Mouse (Mus musculus) ES-Bruce4 (cell line): ENCODE results near the gene Upp2. TPM values are rescaled to one million over a fixed set of nuclear protein-coding genes. Genes with fewer than 3 reads are reported as not detected.

ENCODE experiments used
- H3K27ac ChIP-seq: 2 replicates; pipeline ENCODE4 v1.5.1; 2012; ENCODE audit warnings: low read length, inconsistent platforms; ENCODE audit not compliant: insufficient read depth
- H3K27me3 ChIP-seq: 2 replicates; pipeline ENCODE4 v1.6.1; 2012; ENCODE audit warnings: mild to moderate bottlenecking, low read length, inconsistent platforms; ENCODE audit not compliant: control insufficient read depth, poor library complexity, insufficient read depth, severe bottlenecking
- H3K36me3 ChIP-seq: 2 replicates; pipeline ENCODE4 v1.6.1; 2012; ENCODE audit warnings: inconsistent platforms, mild to moderate bottlenecking, low read length, moderate library complexity; ENCODE audit not compliant: control insufficient read depth, poor library complexity, insufficient read depth, severe bottlenecking
- H3K4me1 ChIP-seq: one replicate; pipeline ENCODE4 v1.8.1; 2011; ENCODE audit warnings: low read length; ENCODE audit not compliant: control insufficient read depth, insufficient read depth
- H3K4me3 ChIP-seq: 2 replicates; pipeline ENCODE4 v1.5.1; 2011; ENCODE audit warnings: low read depth, mild to moderate bottlenecking, low read length
- H3K9ac ChIP-seq: 2 replicates; pipeline ENCODE4 v1.6.1; 2012; ENCODE audit warnings: low read depth, mild to moderate bottlenecking, inconsistent platforms; ENCODE audit not compliant: poor library complexity, severe bottlenecking
- H3K9me3 ChIP-seq: replicated peaks from 2 replicates; pipeline ENCODE4 v1.6.1; 2012; ENCODE audit warnings: mild to moderate bottlenecking, low read length, inconsistent platforms; ENCODE audit not compliant: control insufficient read depth, poor library complexity, insufficient read depth, severe bottlenecking
- CTCF ChIP-seq: IDR thresholded peaks from one replicate; pipeline ENCODE4 v1.8.1; 2011; ENCODE audit warnings: low read depth, low read length
- EP300 ChIP-seq: IDR thresholded peaks from 2 replicates; pipeline ENCODE4 v1.6.1; 2011; ENCODE audit warnings: low read depth, low read length; ENCODE audit not compliant: insufficient read depth
- POLR2A ChIP-seq: IDR thresholded peaks from one replicate; pipeline ENCODE4 v1.8.1; 2011; ENCODE audit warnings: low read length; ENCODE audit not compliant: insufficient read depth
- polyA plus RNA-seq: library from polyadenylated mRNA; stranded (reverse); fragments of >200 nt; gene quantifications from 2 replicates; pipeline ENCODE4 v1.2.4, GENCODE M21; 2011; ENCODE audit warnings: low read depth; ENCODE audit not compliant: missing spikeins, insufficient read depth, insufficient read length

Gene Upp2
- polyA plus RNA-seq, 1 experiment, result not detected

GRCm38 (mm10) chr2:58544368-58544767, 22.7 kb upstream of the Upp2 start:
- H3K27me3 ChIP-seq, result no peaks in the 10 kb centered on the region

GRCm38 (mm10) chr2:58546264-58546663, 20.8 kb upstream of the Upp2 start:
- Histone ChIP-seq H3K9me3 (no peaks in the 10 kb centered on the region), H3K27me3 (no peaks in the 10 kb centered on the region), H3K27ac (no peak overlapping the region), H3K9ac (no peak overlapping the region), H3K4me1 (no peaks in the 10 kb centered on the region), H3K4me3 (no peak overlapping the region), H3K36me3 (no peaks in the 10 kb centered on the region)
- TF ChIP-seq CTCF, result no peak
- TF ChIP-seq POLR2A, result no peak
- no peak for TF ChIP-seq EP300

More at GRCm38 (mm10) chr2:58544368-58544767, 22.7 kb upstream of the Upp2 start:
- Histone ChIP-seq H3K36me3 (no peaks in the 10 kb centered on the region), H3K4me3 (no peak overlapping the region), H3K9me3 (no peaks in the 10 kb centered on the region), H3K9ac (no peak overlapping the region), H3K4me1 (no peaks in the 10 kb centered on the region), H3K27ac (no peak overlapping the region)
- no peak for TF ChIP-seq CTCF
- no peak for TF ChIP-seq EP300
- TF ChIP-seq POLR2A, result no peak

- Histone ChIP-seq H3K27ac (no peak overlapping the region), H3K9me3 (no peaks in the 10 kb centered on the region), H3K4me3 (no peak overlapping the region), H3K27me3 (no peaks in the 10 kb centered on the region), H3K4me1 (no peaks in the 10 kb centered on the region), H3K9ac (no peak overlapping the region), H3K36me3 (no peaks in the 10 kb centered on the region)
- no peak for TF ChIP-seq POLR2A
- TF ChIP-seq CTCF, result no peak
- no peak for TF ChIP-seq EP300
Observed at GRCm38 (mm10) chr2:58548943-58549342, 18.2 kb upstream of the Upp2 start.

GRCm38 (mm10) chr2:58549960-58550359, 17.1 kb upstream of the Upp2 start:
- H3K27ac ChIP-seq, result no peak overlapping the region
- H3K9me3 ChIP-seq, result no peaks in the 10 kb centered on the region
- H3K9ac ChIP-seq, result no peak overlapping the region
- no peak for TF ChIP-seq EP300
- TF ChIP-seq CTCF, result no peak
- TF ChIP-seq POLR2A, result no peak
- no peaks in the 10 kb centered on the region for H3K36me3 ChIP-seq
- no peak overlapping the region for H3K4me3 ChIP-seq
- H3K27me3 ChIP-seq, result no peaks in the 10 kb centered on the region
- H3K4me1 ChIP-seq, result no peaks in the 10 kb centered on the region

- TF ChIP-seq EP300 (no peak), CTCF (no peak), POLR2A (no peak)
- Histone ChIP-seq H3K27ac (no peak overlapping the region), H3K36me3 (no peaks in the 10 kb centered on the region), H3K9ac (no peak overlapping the region), H3K9me3 (no peaks in the 10 kb centered on the region), H3K4me3 (no peak overlapping the region), H3K4me1 (no peaks in the 10 kb centered on the region), H3K27me3 (no peaks in the 10 kb centered on the region)
Observed at GRCm38 (mm10) chr2:58550488-58550887, 16.6 kb upstream of the Upp2 start.

- Histone ChIP-seq H3K27me3 (no peaks in the 10 kb centered on the region), H3K36me3 (no peaks in the 10 kb centered on the region), H3K4me1 (no peaks in the 10 kb centered on the region), H3K9ac (no peak overlapping the region), H3K4me3 (no peak overlapping the region), H3K9me3 (no peaks in the 10 kb centered on the region), H3K27ac (0 out of 2 replicates have a peak overlapping the region, but pooled peaks have one; percentile 7)
- TF ChIP-seq CTCF, result no peak
- 0 out of 2 replicates have a peak, but pooled peaks have one; percentile 23 for TF ChIP-seq EP300
Observed at GRCm38 (mm10) chr2:58551866-58552265, 15.2 kb upstream of the Upp2 start.
